Mouse (Mus musculus): ENCODE measurements around the gene Exosc5. TPM values are rescaled to one million over a fixed set of nuclear protein-coding genes. Genes with fewer than 3 reads are reported as not detected.

Gene Exosc5
- polyA plus RNA-seq, 1 experiment = 42.3 TPM

GRCm38 (mm10) chr7:25644136-25644535, 14.8 kb upstream of the Exosc5 start:
- DNase-seq = no peak
- Histone ChIP-seq H3K27me3 (ENCODE audit: control insufficient read depth, insufficient read depth, low read length) (no peaks in the 10 kb centered on the region), H3K4me3 (replicated peaks; ENCODE audit: insufficient read depth, low read depth, low read length) (no peak overlapping the region), H3K4me1 (ENCODE audit: control insufficient read depth, insufficient read depth, low read length) (peaks cover 40% of the 10 kb centered on the region), H3K27ac (ENCODE audit: insufficient read depth, low read length) (no peak overlapping the region)
- WGBS = 49% methylated on average over 10 of the region's 10 CpGs
- no peak for TF ChIP-seq CTCF (IDR thresholded peaks at IDR 0.05; ENCODE audit: borderline replicate concordance, insufficient read depth, low read depth, low read length)
- no peak for TF ChIP-seq POLR2A (IDR thresholded peaks at IDR 0.05; ENCODE audit: borderline replicate concordance, insufficient read depth, low read length)

DNA sequence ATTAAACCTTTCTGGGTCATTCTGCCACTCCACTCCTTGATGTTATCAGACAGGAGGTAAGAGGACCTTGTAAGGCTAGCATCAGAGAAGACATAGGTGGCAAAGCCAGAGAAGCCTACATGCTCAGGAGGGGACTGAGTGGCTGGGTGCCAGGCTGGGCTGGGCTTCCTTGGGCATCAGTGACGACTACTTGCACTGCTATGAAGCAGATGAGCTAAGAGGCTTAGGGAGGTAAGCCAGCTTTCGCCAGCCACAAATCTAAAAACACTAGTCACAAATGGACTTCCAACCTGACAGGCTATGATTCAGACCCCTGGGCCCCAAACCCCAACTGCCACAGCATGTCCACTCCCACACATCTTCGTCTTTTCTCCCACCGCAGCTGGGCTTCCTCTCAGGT, 14.3 kb upstream of the Exosc5 start:
- no peak overlapping the region for H3K4me3 ChIP-seq (replicated peaks; ENCODE audit: insufficient read depth, low read depth, low read length)
- peaks cover 35% of the 10 kb centered on the region for H3K4me1 ChIP-seq (ENCODE audit: control insufficient read depth, insufficient read depth, low read length)
- no peak overlapping the region for H3K27ac ChIP-seq (ENCODE audit: insufficient read depth, low read length)
- DNase-seq = no peak
- 53% methylated on average over 4 of the region's 4 CpGs for whole genome bisulfite sequencing
- H3K27me3 ChIP-seq (ENCODE audit: control insufficient read depth, insufficient read depth, low read length) = no peaks in the 10 kb centered on the region
- TF ChIP-seq POLR2A (IDR thresholded peaks at IDR 0.05; ENCODE audit: borderline replicate concordance, insufficient read depth, low read length) (no peak), CTCF (IDR thresholded peaks at IDR 0.05; ENCODE audit: borderline replicate concordance, insufficient read depth, low read depth, low read length) (no peak)

DNA sequence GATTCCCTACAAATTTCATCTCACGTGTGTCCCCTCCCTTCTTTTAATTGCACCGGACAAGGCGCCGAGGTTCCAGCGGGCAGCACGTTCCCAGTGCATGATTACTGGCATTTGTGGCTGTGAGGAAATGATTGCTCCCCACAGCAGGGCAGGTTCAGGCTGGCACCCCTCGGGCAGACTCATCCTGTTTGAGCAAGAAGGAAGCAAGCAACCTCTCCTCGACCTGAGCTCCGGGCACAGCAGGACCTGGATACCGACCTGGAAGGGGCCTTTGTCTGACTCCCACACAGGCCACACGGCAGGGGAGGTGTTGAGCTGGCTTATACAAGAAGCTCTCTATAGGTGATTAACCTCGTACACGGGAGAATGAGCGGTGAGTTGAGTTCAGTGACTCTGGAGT, 13.9 kb upstream of the Exosc5 start:
- TF ChIP-seq POLR2A (IDR thresholded peaks at IDR 0.05; ENCODE audit: borderline replicate concordance, insufficient read depth, low read length) (no peak), CTCF (IDR thresholded peaks at IDR 0.05; ENCODE audit: borderline replicate concordance, insufficient read depth, low read depth, low read length) (no peak)
- H3K27me3 ChIP-seq (ENCODE audit: control insufficient read depth, insufficient read depth, low read length) = no peaks in the 10 kb centered on the region
- peak in 1 of 2 experiments; percentile 33 for DNase-seq
- 12% methylated on average over 14 of the region's 14 CpGs for WGBS
- no peak overlapping the region for H3K4me3 ChIP-seq (replicated peaks; ENCODE audit: insufficient read depth, low read depth, low read length)
- H3K4me1 ChIP-seq (ENCODE audit: control insufficient read depth, insufficient read depth, low read length) = peaks cover 30% of the 10 kb centered on the region
- no peak overlapping the region for H3K27ac ChIP-seq (ENCODE audit: insufficient read depth, low read length)

GRCm38 (mm10) chr7:25647574-25648123, 11.3 kb upstream of the Exosc5 start:
- H3K4me1 ChIP-seq (ENCODE audit: control insufficient read depth, insufficient read depth, low read length) = peaks cover 30% of the 10 kb centered on the region
- TF ChIP-seq CTCF (IDR thresholded peaks at IDR 0.05; ENCODE audit: borderline replicate concordance, insufficient read depth, low read depth, low read length) (0 out of 2 replicates have a peak, but pooled peaks have one; percentile 3), POLR2A (IDR thresholded peaks at IDR 0.05; ENCODE audit: borderline replicate concordance, insufficient read depth, low read length) (no peak)

DNA sequence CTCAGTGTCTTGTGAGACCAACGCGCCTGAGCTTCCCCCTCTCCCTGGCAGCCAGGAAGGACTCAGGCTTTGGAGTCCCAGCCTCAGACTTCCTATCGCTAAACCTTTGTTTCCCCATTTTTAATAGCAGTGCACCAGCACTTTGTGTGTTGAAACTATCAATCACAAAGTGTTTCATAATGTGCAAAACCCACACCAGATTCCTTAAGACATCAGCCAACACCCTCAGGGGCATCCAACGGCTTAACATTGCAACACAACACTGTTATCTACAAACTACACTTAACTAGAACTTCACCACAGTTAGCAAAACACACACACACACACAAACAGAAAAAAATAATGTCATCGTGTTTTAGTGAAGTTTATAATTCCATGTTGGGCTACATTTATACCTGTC, 9.1 kb upstream of the Exosc5 start:
- TF ChIP-seq CTCF (IDR thresholded peaks at IDR 0.05; ENCODE audit: borderline replicate concordance, insufficient read depth, low read depth, low read length) (no peak), POLR2A (IDR thresholded peaks at IDR 0.05; ENCODE audit: borderline replicate concordance, insufficient read depth, low read length) (no peak)

More at GRCm38 (mm10) chr7:25647574-25648123, 11.3 kb upstream of the Exosc5 start:
- H3K27me3 ChIP-seq (ENCODE audit: control insufficient read depth, insufficient read depth, low read length) = no peaks in the 10 kb centered on the region
- DNase-seq = no peak
- no peak overlapping the region for H3K4me3 ChIP-seq (replicated peaks; ENCODE audit: insufficient read depth, low read depth, low read length)
- H3K27ac ChIP-seq (ENCODE audit: insufficient read depth, low read length) = no peak overlapping the region
- WGBS = 77% methylated on average over 5 of the region's 5 CpGs

GRCm38 (mm10) chr7:25651281-25651680, 7.7 kb upstream of the Exosc5 start:
- TF ChIP-seq POLR2A (IDR thresholded peaks at IDR 0.05; ENCODE audit: borderline replicate concordance, insufficient read depth, low read length) (no peak), CTCF (IDR thresholded peaks at IDR 0.05; ENCODE audit: borderline replicate concordance, insufficient read depth, low read depth, low read length) (peak; percentile 47; the same call in 1 of the 2 replicates)
- H3K4me3 ChIP-seq (replicated peaks; ENCODE audit: insufficient read depth, low read depth, low read length) = no peak overlapping the region
- H3K27ac ChIP-seq (ENCODE audit: insufficient read depth, low read length) = no peak overlapping the region
- peaks cover 24% of the 10 kb centered on the region for H3K4me1 ChIP-seq (ENCODE audit: control insufficient read depth, insufficient read depth, low read length)
- H3K27me3 ChIP-seq (ENCODE audit: control insufficient read depth, insufficient read depth, low read length) = no peaks in the 10 kb centered on the region
- 44% methylated on average over 8 of the region's 8 CpGs for WGBS
- DNase-seq = peak in 1 of 2 experiments; percentile 38

More for the DNA sequence above, 9.1 kb upstream of the Exosc5 start:
- no peak for DNase-seq
- no peaks in the 10 kb centered on the region for H3K27me3 ChIP-seq (ENCODE audit: control insufficient read depth, insufficient read depth, low read length)
- H3K4me3 ChIP-seq (replicated peaks; ENCODE audit: insufficient read depth, low read depth, low read length) = no peak overlapping the region
- 88% methylated on average over 5 of the region's 5 CpGs for WGBS
- peaks cover 23% of the 10 kb centered on the region for H3K4me1 ChIP-seq (ENCODE audit: control insufficient read depth, insufficient read depth, low read length)
- H3K27ac ChIP-seq (ENCODE audit: insufficient read depth, low read length) = no peak overlapping the region

DNA sequence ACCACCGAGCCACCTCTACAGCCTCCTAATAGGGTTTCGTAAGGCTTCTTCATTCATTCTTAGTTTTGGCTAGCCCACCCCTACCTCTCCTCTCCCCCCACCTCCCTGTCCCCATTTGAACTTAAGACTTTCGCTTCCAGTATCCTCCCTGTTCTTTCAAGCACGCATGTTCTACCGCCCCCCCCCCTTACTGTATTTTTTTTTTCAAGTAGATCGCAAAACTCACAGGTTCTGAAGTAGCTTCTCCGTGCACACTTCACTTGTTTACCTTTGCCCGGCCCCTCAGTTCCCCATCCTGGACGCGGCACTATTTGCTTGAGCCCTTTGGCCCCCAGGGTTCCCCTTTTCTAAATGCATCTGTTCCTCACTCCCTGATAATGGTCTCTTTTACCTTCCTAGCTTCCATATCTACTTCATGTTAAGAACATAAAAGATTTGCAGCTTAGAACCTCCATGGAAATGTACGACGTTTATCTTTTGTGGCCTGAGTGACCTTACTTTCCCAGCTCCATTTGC, 6.7 kb upstream of the Exosc5 start:
- Histone ChIP-seq H3K4me3 (replicated peaks; ENCODE audit: insufficient read depth, low read depth, low read length) (no peak overlapping the region), H3K4me1 (ENCODE audit: control insufficient read depth, insufficient read depth, low read length) (peaks cover 27% of the 10 kb centered on the region), H3K27ac (ENCODE audit: insufficient read depth, low read length) (no peak overlapping the region), H3K27me3 (ENCODE audit: control insufficient read depth, insufficient read depth, low read length) (no peaks in the 10 kb centered on the region)
- no peak for DNase-seq
- no peak for TF ChIP-seq POLR2A (IDR thresholded peaks at IDR 0.05; ENCODE audit: borderline replicate concordance, insufficient read depth, low read length)
- no peak for TF ChIP-seq CTCF (IDR thresholded peaks at IDR 0.05; ENCODE audit: borderline replicate concordance, insufficient read depth, low read depth, low read length)
- WGBS = 95% methylated on average over 12 of the region's 12 CpGs

Data from cerebellum, adult 2 months (tissue).